Mouse (Mus musculus): ENCODE data around the gene Dip2a. TPM values are rescaled to one million over a fixed set of nuclear protein-coding genes. Genes with fewer than 3 reads are reported as not detected.

Gene Dip2a
- polyA plus RNA-seq, 1 experiment from 2014 or later: 1.1 TPM

Other genes starting within 250 kb of the Dip2a start
- gene Slc5a4b, start 234.3 kb downstream of the Dip2a start, polyA plus RNA-seq (2015; fragmentation: Nextera tagmentation; extraction: Ambion mirVana): 0.13 and 0.20 TPM in 2 replicates
- not detected in 2 replicates for gene Slc5a4a, start 197.8 kb downstream of the Dip2a start, polyA plus RNA-seq (2015; fragmentation: Nextera tagmentation; extraction: Ambion mirVana)
- gene Prmt2, start 107.4 kb downstream of the Dip2a start, polyA plus RNA-seq (2015; fragmentation: Nextera tagmentation; extraction: Ambion mirVana): 6.4 and 7.2 TPM in 2 replicates
- not detected in 2 replicates for gene S100b, start 91.4 kb downstream of the Dip2a start, polyA plus RNA-seq (2015; fragmentation: Nextera tagmentation; extraction: Ambion mirVana)
- not detected in 2 replicates for gene AC141477.1, start 95.2 kb upstream of the Dip2a start, polyA plus RNA-seq (2015; fragmentation: Nextera tagmentation; extraction: Ambion mirVana)
- gene Pcnt, start 97.5 kb upstream of the Dip2a start, polyA plus RNA-seq (2015; fragmentation: Nextera tagmentation; extraction: Ambion mirVana): 8.3 and 9.5 TPM in 2 replicates
- gene 2610028H24Rik, start 103.8 kb upstream of the Dip2a start, polyA plus RNA-seq (2015; fragmentation: Nextera tagmentation; extraction: Ambion mirVana): not detected in 2 replicates
- gene Mcm3ap, start 123.6 kb upstream of the Dip2a start, polyA plus RNA-seq (2015; fragmentation: Nextera tagmentation; extraction: Ambion mirVana): 25.2 and 26.5 TPM in 2 replicates
- gene Ybey, start 123.8 kb upstream of the Dip2a start, polyA plus RNA-seq (2015; fragmentation: Nextera tagmentation; extraction: Ambion mirVana): 3.3 and 4.2 TPM in 2 replicates
- gene Lss, start 186.3 kb upstream of the Dip2a start, polyA plus RNA-seq (2015; fragmentation: Nextera tagmentation; extraction: Ambion mirVana): 40.5 and 49.3 TPM in 2 replicates
- gene Spatc1l, start 217.0 kb upstream of the Dip2a start, polyA plus RNA-seq (2015; fragmentation: Nextera tagmentation; extraction: Ambion mirVana): not detected in 2 replicates
- 19.1 and 22.9 TPM in 2 replicates for gene Ftcd, start 230.4 kb upstream of the Dip2a start, polyA plus RNA-seq (2015; fragmentation: Nextera tagmentation; extraction: Ambion mirVana)

All from liver, embryonic 13.5 days (tissue).